23 mouse cellular contexts compared by ENCODE assay signal in genomic region chr16:56066113-56066512, GRCm38 (mm10).
"Had no signal": no experiment of that assay in that cellular context is flagged by ENCODE, and none has a peak within 500 bp of the region (broad histone marks: within the 10 kb centered on the region; RNA-seq: fewer than 3 reads in every experiment).

No protein-coding gene starts in this region.

- H3K4me3 ChIP-seq: gastrocnemius, adult 2 months; heart, adult 2 months; hindbrain, embryonic 10.5 days; hindbrain, embryonic 12.5 days; intestine, embryonic 15.5 days; layer of hippocampus, adult 2 months; left cerebral cortex, adult 2 months; liver, embryonic 12.5 days had no signal

- H3K9me3 ChIP-seq: hindbrain, embryonic 10.5 days; hindbrain, embryonic 12.5 days; intestine, embryonic 15.5 days; liver, embryonic 12.5 days had no signal

- DNase-seq: gastrocnemius, adult 2 months; gastrocnemius, postnatal 10 days; gastrocnemius, postnatal 25 days; heart, adult 2 months; heart, postnatal 10 days; heart, postnatal 4 days; kidney, adult 18-20 months; kidney, adult 8-10 months; kidney, postnatal 10 days; kidney, postnatal 25 days; kidney, postnatal 4 days; liver had no signal

- H3K4me2 ChIP-seq: heart, embryonic 11.5 days; hindbrain, embryonic 12.5 days; hindbrain, embryonic 14.5 days; intestine, embryonic 15.5 days; liver, embryonic 12.5 days had no signal

- H3K27me3 ChIP-seq: hindbrain, embryonic 12.5 days; intestine, embryonic 15.5 days; liver, embryonic 12.5 days had no signal

- H3K9ac ChIP-seq: hindbrain, embryonic 12.5 days; hindbrain, embryonic 14.5 days; intestine, embryonic 15.5 days; liver, embryonic 12.5 days had no signal

- H3K27ac ChIP-seq: gastrocnemius, adult 2 months; heart, adult 2 months; hindbrain, embryonic 10.5 days; hindbrain, embryonic 12.5 days; hindbrain, embryonic 14.5 days; intestine, embryonic 15.5 days; layer of hippocampus, adult 2 months; left cerebral cortex, adult 2 months; liver, embryonic 12.5 days had no signal

- H3K4me1 ChIP-seq: hindbrain, embryonic 10.5 days; hindbrain, embryonic 12.5 days; intestine, embryonic 15.5 days had no signal

- H3K36me3 ChIP-seq: hindbrain, embryonic 10.5 days; hindbrain, embryonic 12.5 days; intestine, embryonic 15.5 days; liver, embryonic 12.5 days had no signal

- ATAC-seq: hindbrain, embryonic 16.5 days; inflammation-experienced regulatory T-cells, adult 6 months; intestine, embryonic 15.5 days; intestine, postnatal 0 days; liver, embryonic 12.5 days had no signal
